Mouse (Mus musculus) v-Abl transformed pro-B cells (cell line): Measurements from ENCODE around the gene Rrnad1.

Experiments used
- in situ Hi-C, 2 experiments: fragments of 400-800 bp; cut with MboI; formaldehyde crosslinking; loops; one replicate each; pipeline ENCODE4 v1.15.1; 2025; ENCODE audit not compliant: unreplicated experiment in 2 of 2

Rrnad1 gene

DNA sequence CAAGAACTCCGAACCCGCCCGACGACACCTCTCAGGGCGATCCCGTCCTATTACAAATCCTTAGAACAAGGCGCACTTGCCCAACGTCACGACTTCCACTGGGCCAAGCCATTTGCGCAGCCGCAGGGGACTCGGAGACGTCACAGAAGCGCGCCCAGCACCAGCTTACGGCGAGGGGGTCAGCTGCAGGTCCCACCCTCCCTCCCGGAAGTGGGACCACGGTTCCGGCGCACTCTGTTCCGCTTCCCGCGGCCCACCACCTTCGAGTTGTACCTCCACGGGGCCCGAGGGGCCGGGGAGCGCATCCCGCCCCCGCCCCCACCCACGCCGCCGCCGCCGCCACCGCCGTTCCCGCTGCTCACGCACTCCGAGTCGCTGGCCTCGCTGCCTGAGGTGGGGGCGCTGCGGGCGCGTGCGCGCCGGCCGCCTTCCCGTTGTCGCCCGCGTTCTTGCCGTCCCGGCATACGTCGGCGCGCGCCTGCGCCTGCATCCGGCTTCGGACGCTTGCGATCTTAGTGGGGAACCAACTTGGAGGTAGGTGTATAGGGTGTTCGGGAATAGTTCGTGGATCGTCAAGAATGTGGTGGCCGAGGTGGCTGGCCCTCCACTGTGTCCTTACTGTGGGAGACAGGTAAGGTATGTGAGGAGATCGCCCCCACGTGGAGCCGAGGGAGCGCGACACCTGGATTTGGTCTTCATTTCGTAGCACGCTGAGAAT, at the start of gene Rrnad1, which contains the start of gene Isg20l2:
Rrnad1 (minus strand) TSS at position 640 of the 718 bp plus-strand sequence.
Isg20l2 (plus strand) TSS at position 237 of the 718 bp plus-strand sequence.
- in situ Hi-C loops, result loop anchor here (5.0 to 10.0 kb wide), 3 partner anchors 37 to 55 kb away; partner anchors contain the start of gene Prcc (in 1 of the 2)

DNA sequence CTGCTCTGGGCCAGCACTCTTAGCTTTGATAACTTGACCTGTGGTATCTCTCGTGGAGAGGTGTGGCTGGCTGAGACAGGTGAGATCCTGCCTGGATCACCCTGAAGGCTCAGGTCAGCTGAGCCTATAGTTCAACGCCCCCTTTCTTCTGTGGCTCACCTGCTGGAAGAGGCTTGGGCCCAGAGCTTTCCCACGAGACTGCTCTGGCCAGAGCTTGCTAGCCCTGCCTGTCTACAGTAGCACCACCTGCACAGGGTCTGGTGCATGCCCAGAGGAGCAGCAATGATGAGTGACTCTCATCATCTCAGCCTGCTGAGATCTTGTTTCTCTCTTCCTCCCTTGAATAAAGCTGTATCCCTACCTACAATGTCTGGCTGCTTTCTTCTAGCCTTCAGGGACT, 49.6 kb upstream of the Rrnad1 start:
- in situ Hi-C loops, result loop anchor here in 1 of 2 experiments (10.0 kb wide), 1 partner anchor 45 kb away; the partner anchor contains the start of genes Isg20l2 and Rrnad1

DNA sequence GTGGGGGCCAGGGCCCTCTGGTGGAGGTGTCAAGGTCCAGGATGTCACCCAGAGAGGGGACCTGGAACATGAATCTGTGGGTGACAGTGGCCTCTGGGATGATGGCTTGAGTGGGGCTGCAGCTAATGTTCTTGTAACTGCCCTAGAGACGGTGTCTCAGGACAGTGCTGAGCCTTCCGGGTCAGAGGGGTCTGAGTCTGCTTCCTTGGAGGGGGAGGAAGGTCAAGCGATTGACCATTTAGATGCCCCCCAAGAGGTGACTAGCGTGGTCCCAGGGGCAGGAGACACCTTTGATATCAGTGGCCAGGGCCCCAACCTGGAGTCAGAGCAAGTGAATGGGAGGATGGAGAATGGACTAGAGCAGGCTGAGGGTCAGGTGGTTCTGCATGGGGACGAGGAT, 49.0 kb upstream of the Rrnad1 start:
- in situ Hi-C loops, result no loop called here

DNA sequence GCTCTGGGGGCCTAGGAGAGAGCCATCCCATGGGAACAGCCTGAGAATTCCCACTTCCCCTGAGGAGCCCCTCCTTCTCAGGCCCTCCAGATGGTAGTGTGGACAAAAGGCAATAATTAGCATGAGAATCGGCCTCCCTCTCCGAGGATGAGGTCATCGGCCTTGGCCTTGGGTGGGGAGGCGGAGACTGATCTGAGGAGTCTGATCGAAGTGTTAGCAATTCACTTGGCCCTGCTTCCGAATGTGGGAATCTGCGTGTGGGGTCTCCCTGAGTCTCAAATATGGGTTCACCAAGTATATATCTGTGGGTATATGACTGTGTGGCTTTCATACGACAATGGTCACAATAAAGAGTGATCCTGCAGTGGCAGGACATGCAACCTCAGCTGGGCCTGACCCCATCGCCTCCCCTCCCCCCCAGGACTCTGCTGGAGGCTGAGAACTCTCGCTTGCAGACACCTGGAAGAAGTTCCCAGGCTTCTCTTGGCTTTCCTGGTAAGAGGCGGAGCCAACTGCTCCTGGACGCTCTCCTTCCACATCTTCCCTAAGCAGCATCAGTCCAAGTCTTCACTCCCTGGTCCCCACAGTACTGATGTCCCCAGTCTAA, 44.0 kb upstream of the Rrnad1 start:
- in situ Hi-C loops, result loop anchor here (25.0 kb wide), 2 partner anchors 88 to 187 kb away; partner anchors contain the start of genes Insrr (in 1 of the 2), Naxe (in 1 of the 2) and Ntrk1 (in 1 of the 2)

DNA sequence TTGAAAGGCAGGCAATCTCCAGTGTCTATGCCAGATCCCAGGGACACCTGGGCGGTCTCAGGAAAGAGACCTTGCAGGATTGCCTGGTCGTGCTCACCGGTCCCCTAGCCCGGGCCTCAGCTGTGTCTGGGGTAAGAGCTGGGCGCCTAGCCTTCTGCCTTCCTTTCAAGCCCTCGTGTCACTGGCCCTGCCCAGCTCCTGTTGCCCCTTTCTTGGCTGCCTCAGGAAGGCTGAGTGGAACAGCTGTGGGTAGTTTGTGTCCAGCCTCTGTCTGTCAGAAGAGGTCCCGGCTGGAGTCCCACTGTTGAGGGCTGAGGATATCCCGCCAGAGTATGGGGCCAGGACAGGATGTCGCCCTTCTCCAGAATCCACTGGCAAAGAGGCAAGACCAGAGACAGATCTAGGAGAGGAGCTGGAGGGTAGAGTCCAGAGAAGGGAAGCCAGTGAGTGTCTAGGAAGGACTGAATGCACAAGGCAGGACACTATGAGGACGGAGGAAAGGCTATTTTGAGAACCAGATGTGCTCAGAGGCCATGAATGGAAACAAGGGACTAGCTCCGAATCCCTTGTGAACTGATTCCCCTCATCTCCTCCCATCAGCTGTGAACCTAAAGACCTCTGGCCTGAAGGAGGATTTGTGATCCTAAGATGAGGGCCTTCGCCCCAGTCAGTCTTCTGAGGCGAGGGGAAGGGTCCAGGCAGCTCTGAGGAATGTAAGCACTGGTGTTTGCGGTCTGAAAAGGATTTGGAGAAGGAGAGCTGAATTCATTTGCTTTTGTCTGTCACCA, 43.3 kb upstream of the Rrnad1 start:
- in situ Hi-C loops, result loop anchor here (25.0 kb wide), 2 partner anchors 89 to 186 kb away; partner anchors contain the start of genes Insrr (in 1 of the 2), Naxe (in 1 of the 2) and Ntrk1 (in 1 of the 2)

DNA sequence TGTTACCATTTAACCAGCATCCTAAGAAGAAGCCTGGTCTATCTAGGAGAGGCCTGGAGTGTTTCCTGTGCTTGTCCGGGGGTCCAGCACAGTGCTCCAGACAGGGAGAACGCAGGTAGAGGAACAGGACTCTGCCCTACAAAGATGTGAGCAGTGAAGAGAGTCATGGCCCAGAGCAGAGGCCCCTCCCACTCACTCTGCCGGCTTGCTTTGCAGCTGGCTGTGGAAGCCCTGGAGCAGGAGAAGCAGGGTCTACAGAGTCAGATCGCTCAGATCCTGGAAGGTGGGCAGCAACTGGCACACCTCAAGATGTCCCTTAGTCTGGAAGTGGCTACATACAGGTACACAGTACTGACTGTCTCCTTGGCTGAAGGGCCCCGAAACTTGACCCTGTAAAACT, 42.3 kb upstream of the Rrnad1 start:
- in situ Hi-C loops, result loop anchor here (25.0 kb wide), 2 partner anchors 90 to 185 kb away; partner anchors contain the start of genes Insrr (in 1 of the 2), Naxe (in 1 of the 2) and Ntrk1 (in 1 of the 2)

DNA sequence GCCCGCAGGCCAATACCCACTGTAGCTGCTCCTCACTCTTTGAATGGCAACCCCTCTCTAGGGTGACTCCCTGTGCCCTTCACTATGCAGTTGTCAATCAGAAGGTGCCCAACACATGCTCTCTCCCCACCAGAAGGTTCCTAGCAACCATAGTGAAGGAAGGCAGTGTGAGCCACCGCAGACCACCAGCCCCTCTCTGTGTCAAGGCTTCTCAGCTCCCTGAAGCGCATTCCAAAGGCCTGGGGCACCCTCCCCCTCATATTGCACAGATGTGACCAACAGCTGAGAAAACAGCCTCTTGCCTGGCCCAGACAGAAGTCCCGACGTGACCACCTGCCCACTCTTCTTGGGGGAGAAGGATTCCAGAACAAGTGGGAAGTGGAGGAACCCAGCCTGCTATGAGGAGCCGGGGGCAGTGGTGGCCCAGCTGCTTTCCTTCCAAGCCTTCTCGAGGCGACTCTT, 41.7 kb upstream of the Rrnad1 start:
- in situ Hi-C loops, result loop anchor here (25.0 kb wide), 2 partner anchors 90 to 185 kb away; partner anchors contain the start of genes Insrr (in 1 of the 2), Naxe (in 1 of the 2) and Ntrk1 (in 1 of the 2)

DNA sequence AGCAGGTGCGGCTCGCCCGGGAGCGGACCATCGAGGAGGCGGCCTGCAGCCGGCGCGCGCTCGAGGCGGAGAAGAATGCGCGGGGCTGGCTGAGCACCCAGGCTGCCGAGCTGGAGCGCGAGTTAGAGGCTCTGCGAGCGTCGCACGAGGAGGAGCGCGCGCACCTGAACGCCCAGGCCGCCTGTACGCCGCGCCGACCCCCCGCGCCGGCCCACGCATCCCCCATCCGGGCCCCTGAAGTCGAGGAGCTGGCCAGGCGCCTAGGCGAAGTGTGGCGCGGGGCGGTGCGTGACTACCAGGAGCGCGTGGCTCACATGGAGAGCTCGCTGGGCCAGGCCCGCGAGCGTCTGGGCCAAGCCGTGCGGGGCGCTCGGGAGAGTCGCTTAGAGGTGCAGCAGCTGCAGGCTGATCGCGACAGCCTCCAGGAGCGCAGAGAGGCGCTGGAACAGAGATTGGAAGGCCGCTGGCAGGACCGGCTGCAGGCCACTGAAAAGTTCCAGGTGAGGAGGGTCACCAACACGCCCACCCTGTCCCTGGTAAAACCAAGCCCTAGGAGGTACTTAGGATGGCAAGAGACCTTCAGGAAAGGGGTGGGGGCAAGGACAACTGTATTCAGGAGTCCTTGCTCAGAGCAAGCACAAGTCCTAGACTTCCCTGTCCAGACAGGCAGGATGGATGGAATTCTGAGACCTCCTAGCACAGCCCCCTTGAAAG, 41.1 kb upstream of the Rrnad1 start:
- in situ Hi-C loops, result loop anchor here (25.0 kb wide), 2 partner anchors 91 to 184 kb away; partner anchors contain the start of genes Insrr (in 1 of the 2), Naxe (in 1 of the 2) and Ntrk1 (in 1 of the 2)

DNA sequence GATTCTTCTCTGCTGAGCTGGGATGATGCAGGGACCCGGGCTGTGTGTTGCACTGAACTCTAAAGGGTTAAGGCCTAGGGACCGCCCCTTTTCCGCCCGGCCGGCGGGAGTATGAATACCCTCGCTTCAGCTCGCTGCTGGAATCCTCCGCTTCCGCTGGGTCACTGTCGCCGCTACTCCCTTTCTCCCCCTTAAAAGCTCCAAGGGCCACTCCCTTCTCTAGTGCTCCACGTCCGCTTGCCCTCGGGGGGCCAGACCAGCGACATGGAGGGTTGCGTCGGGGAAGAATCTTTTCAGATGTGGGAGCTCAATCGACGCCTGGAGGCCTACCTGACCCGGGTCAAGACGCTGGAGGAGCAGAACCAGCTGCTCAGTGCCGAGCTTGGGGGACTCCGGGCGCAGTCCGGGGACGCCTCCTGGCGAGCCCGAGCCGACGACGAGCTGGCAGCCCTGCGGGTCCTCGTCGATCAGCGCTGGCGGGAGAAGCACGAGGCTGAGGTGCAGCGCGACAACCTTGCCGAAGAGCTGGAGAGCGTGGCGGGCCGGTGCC, 40.5 kb upstream of the Rrnad1 start, which contains the start of gene Nes:
Nes (plus strand) TSS at position 140 of the 550 bp plus-strand sequence.
- in situ Hi-C loops, result loop anchor here (25.0 kb wide), 2 partner anchors 91 to 184 kb away; partner anchors contain the start of genes Insrr (in 1 of the 2), Naxe (in 1 of the 2) and Ntrk1 (in 1 of the 2)

DNA sequence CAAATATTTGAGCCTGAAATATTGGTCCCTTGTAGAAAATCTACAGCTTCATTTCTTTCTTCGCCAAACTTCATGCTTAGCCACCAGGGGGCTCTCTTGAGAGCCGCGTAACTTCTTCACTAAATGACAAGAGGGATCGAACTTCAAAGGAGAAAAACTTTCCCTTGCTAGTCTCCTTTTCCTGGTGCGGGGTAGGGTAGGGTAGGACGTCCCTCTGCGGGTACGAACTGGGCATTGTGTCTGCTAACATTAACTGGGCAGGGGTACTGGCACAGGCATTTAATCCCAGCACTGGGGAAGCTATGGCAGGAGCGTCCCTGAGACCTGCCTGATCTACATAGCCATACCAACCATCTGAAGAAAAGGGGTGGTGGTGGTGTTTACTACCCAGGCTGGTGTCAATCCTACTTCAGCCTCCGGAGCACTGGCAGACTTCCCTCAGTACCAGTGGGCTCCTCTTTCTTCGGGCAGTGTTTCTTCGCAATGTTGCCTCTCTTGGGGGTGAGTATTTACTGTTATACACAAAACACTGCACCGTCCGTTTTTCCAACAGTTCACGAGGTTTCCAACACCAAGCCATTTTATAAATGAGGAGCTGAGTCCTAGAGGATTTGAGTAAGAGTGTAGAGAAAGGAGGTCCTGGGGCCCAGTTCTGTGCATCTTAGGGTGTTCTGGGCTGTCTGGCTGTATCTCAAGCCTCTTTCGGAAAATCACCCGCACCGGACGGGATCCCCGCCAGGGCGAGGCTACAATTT, 39.8 kb upstream of the Rrnad1 start:
- in situ Hi-C loops, result loop anchor here (25.0 kb wide), 2 partner anchors 92 to 183 kb away; partner anchors contain the start of genes Insrr (in 1 of the 2), Naxe (in 1 of the 2) and Ntrk1 (in 1 of the 2)

DNA sequence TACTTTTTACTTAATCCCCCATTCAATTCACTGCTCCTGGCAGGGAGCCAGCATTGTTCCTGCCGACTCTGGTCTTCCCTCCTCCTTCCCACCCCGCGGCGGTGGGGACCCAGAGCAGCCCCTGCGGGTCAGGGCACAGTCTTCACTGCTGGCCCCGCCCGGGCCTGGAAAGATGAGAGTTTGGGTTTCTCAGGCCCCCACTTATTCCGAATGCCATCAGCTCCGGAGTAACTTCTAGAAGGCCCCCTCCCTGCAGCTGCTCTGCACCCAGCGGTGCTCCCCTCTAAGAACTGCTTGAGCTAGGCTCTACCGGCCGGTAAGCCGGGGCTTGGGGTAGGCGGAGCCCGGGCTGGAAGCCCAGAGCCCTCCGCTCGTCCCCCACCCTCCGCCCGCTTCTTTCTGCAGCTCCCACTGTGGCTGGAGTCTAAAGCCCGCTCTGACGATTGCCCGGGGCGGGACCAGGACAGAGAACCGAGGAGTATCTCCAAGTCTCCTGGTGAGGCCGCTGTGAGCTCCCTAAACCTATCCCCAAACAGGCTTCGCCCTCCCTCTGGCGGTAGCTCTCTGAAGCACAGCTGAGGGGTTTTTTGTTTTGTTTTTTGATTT, 30.2 kb upstream of the Rrnad1 start:
- in situ Hi-C loops, result loop anchor here (25.0 kb wide), 2 partner anchors 102 to 173 kb away; partner anchors contain the start of genes Insrr (in 1 of the 2), Naxe (in 1 of the 2) and Ntrk1 (in 1 of the 2)

DNA sequence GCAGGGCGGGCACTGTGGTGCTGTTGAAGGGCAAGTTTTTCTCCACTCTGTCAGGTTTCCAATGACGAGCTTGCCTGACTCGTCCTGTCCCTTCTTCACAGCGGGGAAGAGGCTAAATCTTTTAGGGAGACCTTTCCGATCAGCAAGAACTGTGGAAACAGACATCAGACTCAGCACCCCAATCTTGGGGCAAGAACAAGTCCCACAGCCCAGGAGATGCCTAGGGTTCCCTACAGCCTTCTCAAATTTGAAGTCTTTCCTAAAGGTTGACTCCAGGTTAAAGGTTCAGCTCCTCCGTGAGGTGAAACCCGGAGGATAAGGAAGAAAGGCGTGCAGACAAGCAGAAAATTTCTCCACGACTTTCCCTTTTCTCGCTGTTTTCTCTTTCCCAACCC, 29.7 kb upstream of the Rrnad1 start:
- in situ Hi-C loops, result loop anchor here (25.0 kb wide), 2 partner anchors 102 to 173 kb away; partner anchors contain the start of genes Insrr (in 1 of the 2), Naxe (in 1 of the 2) and Ntrk1 (in 1 of the 2)

DNA sequence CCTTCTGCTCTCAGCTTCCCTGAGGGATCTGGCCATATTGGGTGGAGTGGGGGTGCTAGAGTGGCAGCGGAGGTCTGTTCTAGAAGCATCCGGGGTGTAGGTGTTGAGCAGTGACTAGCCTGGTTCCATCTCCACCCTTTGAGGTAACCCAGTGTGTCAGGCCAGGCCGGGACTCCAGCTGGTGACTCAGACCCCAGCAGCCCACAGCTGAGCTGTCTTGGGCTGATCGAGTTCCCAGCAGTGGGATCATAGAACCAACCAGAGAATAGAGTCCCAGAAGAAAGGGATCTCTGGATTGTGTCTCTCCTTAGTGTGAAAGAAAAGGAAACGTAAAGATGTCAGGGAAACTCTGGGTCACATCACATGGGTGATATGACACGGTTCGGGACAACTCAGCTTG, 28.9 kb upstream of the Rrnad1 start:
- in situ Hi-C loops, result loop anchor here (25.0 kb wide), 2 partner anchors 103 to 172 kb away; partner anchors contain the start of genes Insrr (in 1 of the 2), Naxe (in 1 of the 2) and Ntrk1 (in 1 of the 2)

DNA sequence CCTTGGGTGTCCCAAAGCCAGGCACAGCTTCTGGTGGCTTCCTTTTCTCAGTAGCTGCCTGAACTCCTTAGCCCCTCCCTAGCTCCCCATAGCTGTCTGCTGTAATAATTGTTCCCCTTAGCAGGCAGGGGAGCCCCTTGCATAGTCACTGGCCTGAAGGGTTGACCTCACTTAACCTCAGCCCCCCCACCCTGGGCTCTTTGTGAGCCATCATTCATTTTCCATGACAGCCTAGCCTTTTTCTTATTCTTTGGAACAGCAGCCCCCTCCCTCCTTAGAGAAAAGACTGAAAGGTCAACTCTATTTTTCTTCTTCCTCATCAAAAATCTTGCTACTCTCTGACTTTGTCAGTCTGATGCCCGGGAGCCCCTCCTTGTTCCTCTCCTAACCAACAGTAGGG, 28.4 kb upstream of the Rrnad1 start:
- in situ Hi-C loops, result loop anchor here (25.0 kb wide), 2 partner anchors 103 to 172 kb away; partner anchors contain the start of genes Insrr (in 1 of the 2), Naxe (in 1 of the 2) and Ntrk1 (in 1 of the 2)

DNA sequence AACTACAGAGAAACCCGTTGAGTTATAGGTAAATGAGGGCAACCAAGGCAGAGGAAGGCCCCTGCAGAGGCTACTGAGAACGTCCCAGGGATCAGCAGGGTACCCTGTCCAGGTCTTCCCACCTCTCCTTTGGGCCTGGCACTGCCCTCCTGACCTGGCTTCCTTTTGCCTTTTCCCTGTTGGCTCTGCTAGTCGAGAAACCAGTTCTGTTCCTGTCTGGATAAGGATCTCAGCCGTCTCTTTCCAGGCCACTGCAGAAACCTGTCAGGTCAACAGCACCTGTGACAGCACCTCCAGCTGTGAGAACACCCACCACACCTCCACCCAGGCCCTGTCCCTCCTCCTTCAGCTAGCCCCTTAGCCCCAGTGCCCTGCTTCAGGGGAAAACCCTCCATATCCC, 28.0 kb upstream of the Rrnad1 start:
- in situ Hi-C loops, result loop anchor here (25.0 kb wide), 2 partner anchors 104 to 171 kb away; partner anchors contain the start of genes Insrr (in 1 of the 2), Naxe (in 1 of the 2) and Ntrk1 (in 1 of the 2)

DNA sequence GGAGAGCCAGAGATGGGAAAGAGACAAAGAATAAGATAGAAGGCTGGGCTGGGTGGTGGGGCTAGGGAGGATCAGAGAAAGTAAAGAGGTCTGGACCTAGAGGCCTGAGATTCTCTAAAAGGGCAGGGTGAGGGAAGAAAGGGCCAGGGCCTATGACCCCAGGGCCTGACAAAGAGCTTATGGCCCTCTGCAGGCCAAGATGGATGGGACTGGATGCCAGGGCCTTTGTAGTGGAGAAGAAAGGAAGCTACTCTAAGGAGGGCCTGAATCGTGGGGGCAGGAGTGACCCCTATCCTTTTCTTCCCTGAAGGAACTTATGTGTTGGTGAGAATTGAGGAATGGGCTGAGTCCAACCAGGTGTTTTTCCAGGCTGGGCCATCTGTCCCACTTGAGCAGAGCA, 27.5 kb upstream of the Rrnad1 start:
- in situ Hi-C loops, result loop anchor here (25.0 kb wide), 2 partner anchors 104 to 171 kb away; partner anchors contain the start of genes Insrr (in 1 of the 2), Naxe (in 1 of the 2) and Ntrk1 (in 1 of the 2)

DNA sequence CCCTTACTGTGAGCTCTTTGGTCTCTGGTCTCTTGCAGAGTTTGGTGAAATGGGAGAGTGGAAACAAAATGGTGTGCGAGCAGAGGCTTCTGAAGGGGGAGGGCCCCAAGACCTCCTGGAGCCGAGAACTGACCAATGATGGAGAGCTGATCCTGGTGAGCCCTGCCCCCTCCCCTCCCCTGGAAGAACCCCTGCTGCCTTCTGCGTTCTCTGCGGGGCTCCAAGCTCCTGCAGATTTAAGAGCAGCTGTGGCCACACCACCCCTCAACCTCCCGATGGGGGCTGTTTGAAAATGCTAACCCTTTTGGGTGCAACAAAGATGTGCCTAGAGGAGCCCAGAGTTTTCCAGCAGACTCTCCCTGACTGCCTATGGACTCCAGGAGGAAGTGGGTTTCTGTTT, 21.9 kb upstream of the Rrnad1 start:
- in situ Hi-C loops, result loop anchor here (25.0 kb wide), 2 partner anchors 110 to 165 kb away; partner anchors contain the start of genes Insrr (in 1 of the 2), Naxe (in 1 of the 2) and Ntrk1 (in 1 of the 2)
